Mouse (Mus musculus): Measurements from ENCODE around the gene Ppp1r12b. TPM values are rescaled to one million over a fixed set of nuclear protein-coding genes. Genes with fewer than 3 reads are reported as not detected.

Gene Ppp1r12b
- polyA plus RNA-seq, 1 experiment from 2014 or later, result 6.7 TPM

DNA sequence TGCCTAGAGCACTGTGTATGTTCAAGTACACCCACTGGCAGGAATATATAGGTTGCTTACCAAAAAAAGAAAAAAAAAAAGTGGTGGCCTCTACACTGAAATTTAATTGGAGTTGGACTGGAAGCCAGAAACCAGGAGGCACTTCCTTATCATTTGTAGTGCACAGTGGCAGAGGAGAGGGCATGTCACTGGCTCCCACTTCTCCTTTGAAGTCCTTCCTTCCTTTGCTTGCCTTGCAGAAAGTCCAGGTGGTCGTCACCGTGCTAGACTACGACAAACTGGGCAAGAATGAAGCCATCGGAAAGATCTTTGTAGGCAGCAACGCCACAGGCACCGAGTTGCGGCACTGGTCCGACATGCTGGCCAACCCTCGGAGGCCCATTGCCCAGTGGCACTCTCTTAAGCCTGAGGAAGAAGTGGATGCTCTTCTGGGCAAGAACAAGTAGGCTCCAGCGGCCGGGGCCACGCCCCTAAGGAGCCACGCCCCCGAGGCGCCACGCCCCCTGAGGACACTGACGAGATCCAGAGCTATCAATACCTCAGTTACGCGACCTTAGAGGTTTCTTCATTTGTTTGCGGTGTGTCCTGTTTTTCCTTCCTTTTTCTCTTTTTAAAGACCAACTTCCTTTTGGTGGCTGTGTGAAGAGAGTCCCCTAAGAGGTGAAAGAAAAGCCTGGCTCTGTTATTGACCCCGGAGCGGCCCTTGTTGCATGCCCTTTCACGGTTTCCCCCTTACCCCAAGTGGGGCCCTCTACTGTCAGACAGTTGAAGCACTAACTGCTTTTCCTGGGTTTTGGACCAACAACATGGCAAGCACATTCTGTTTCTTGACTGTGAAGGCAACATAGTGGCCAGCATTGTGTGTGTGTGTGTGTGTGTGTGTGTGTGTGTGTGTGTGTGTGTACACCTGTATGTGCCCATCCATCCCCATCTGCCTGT lies 208.2 kb downstream of the Ppp1r12b start:
- Histone ChIP-seq H3K4me1 (replicated peaks) (peaks cover 8% of the 10 kb centered on the region), H3K36me3 (peaks cover 67% of the 10 kb centered on the region), H3K4me3 (peak overlapping the region; percentile 16), H3K27ac (no peak overlapping the region), H3K27me3 (ENCODE audit: insufficient read depth, poor library complexity, severe bottlenecking) (peaks cover 17% of the 10 kb centered on the region; the same call in 1 of the 2 replicates), H3K9me3 (no peaks in the 10 kb centered on the region)
- 18% methylated on average over 23 of the region's 23 CpGs for WGBS
- DNase-seq (ENCODE audit: low spot score), result peak; percentile 54

DNA sequence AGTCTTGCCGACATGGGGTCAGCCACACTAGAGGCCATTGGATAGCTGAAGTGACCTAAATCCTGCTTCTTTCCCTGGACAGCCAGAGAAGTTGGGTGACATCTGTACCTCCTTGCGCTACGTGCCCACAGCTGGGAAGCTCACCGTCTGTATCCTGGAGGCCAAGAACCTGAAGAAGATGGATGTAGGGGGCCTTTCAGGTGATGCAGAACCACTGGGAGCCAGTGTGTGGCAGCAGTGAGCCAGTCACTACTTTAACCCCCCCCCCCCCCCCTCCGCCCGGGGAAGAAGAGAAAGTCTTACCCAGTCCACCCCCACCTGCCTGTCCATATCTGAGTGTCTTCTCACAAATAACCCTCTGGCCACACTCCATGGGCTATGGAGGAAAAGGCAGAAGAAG lies 210.1 kb downstream of the Ppp1r12b start:
- H3K27me3 ChIP-seq (ENCODE audit: insufficient read depth, poor library complexity, severe bottlenecking), result peaks cover 15% of the 10 kb centered on the region; the same call in 1 of the 2 replicates
- 60% methylated on average over 5 of the region's 6 CpGs for WGBS
- DNase-seq (ENCODE audit: low spot score), result peak; percentile 38

DNA sequence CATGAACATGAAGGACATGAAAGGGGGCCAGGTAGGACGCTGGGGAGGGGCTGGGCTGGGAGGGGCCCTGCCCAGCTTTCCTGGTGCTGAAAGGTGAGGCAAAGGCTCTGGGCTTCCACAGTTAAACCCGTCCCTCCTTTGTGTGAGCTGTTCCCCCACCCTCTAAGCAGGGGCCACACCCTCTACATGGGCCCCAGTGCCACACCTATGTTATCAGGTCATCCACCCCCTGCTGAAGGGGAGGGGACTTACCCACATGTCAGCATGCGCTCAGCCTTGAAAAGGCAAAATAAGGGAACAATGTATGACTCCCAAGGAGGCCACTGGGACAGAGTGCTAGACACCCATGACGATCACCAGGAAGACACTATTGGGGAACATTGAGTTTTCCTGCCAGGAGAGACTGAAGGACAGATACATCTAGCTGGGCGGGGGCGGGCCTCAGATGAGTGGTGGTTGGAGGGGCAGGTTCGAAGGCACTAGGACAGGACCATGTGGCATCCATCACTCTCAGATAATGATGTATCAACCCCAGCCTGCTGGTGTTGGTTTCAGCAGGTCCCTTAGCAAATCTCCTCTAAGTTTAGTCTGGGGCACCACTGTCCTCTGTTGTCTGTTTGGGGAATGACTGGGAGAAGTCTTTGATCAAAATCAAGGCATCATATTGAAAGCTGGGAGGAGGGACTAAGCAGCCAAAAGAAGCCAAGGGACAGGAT lies 213.6 kb downstream of the Ppp1r12b start:
- Histone ChIP-seq H3K4me3 (no peak overlapping the region), H3K4me1 (replicated peaks) (peaks cover 8% of the 10 kb centered on the region; the same call in 1 of the 2 replicates), H3K27ac (0 out of 2 replicates have a peak overlapping the region, but pooled peaks have one; percentile 64), H3K36me3 (peaks cover 66% of the 10 kb centered on the region), H3K27me3 (ENCODE audit: insufficient read depth, poor library complexity, severe bottlenecking) (0 out of 2 replicates have a peak, but pooled peaks cover 9% of the 10 kb centered on the region), H3K9me3 (no peaks in the 10 kb centered on the region)
- WGBS, result 78% methylated on average over 7 of the region's 7 CpGs
- DNase-seq (ENCODE audit: low spot score), result no peak

More for the DNA sequence above, 210.1 kb downstream of the Ppp1r12b start:
- peaks cover 8% of the 10 kb centered on the region for H3K4me1 ChIP-seq (replicated peaks)
- H3K9me3 ChIP-seq, result no peaks in the 10 kb centered on the region
- no peak overlapping the region for H3K4me3 ChIP-seq
- no peak overlapping the region for H3K27ac ChIP-seq
- peaks cover 86% of the 10 kb centered on the region for H3K36me3 ChIP-seq

DNA sequence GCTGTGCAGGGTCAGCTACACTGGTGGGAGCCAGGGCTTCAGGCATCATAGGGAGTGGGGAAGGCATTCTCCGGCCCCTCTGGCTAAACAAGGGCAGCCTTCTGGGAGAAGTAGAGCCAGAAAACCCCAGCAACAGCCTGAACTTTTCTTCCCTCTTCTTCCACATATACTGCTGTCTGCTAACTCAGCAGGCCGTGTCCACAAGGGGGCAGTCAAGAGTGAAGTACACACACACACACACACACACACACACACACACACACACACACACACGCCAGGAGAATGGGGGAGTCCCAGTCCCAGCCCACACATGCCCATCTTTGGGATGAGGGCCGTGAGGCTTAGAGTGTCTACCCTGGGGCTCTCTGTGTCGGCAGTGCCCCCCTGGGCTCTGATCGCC lies 214.3 kb downstream of the Ppp1r12b start:
- Histone ChIP-seq H3K27me3 (ENCODE audit: insufficient read depth, poor library complexity, severe bottlenecking) (peaks cover 7% of the 10 kb centered on the region; the same call in 1 of the 2 replicates), H3K4me3 (no peak overlapping the region), H3K27ac (peak overlapping the region; percentile 64; the same call in 1 of the 2 replicates), H3K9me3 (no peaks in the 10 kb centered on the region), H3K4me1 (replicated peaks) (peaks cover 8% of the 10 kb centered on the region; the same call in 1 of the 2 replicates), H3K36me3 (peaks cover 59% of the 10 kb centered on the region)
- peak; percentile 37 for DNase-seq (ENCODE audit: low spot score)
- WGBS, result 78% methylated on average over 6 of the region's 6 CpGs

DNA sequence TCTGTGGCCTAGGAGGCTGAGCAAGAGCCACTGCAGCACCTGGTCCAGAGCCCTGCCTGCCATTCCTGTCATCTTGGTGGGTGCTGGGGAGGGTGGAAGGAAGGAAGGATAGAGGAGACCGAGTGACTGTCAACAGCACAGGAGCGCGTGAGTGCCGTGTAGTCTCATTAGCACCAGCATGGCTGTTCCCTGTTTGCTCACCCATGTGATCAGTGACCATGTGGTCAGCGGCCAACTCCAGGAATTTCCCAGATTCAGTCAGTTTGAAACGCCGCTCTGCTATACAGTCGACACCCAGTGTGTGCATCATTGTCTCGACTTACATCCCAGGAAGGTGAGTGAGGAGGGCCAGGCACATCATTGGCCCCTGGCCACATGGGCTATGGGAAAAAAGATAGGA lies 218.3 kb downstream of the Ppp1r12b start:
- Histone ChIP-seq H3K27me3 (ENCODE audit: insufficient read depth, poor library complexity, severe bottlenecking) (peaks cover 6% of the 10 kb centered on the region; the same call in 1 of the 2 replicates), H3K4me3 (no peak overlapping the region), H3K27ac (0 out of 2 replicates have a peak overlapping the region, but pooled peaks have one; percentile 53), H3K9me3 (peaks cover 5% of the 10 kb centered on the region; the same call in 1 of the 2 replicates), H3K36me3 (peaks cover 24% of the 10 kb centered on the region), H3K4me1 (replicated peaks) (peaks cover 16% of the 10 kb centered on the region)
- WGBS, result 80% methylated on average over 9 of the region's 9 CpGs
- no peak for DNase-seq (ENCODE audit: low spot score)

GRCm38 (mm10) chr1:134733659-134734058 lies 222.1 kb downstream of the Ppp1r12b start:
- Histone ChIP-seq H3K27ac (no peak overlapping the region), H3K4me3 (no peak overlapping the region), H3K9me3 (peaks cover 5% of the 10 kb centered on the region; the same call in 1 of the 2 replicates), H3K27me3 (ENCODE audit: insufficient read depth, poor library complexity, severe bottlenecking) (peaks cover 6% of the 10 kb centered on the region; the same call in 1 of the 2 replicates), H3K36me3 (peaks cover 13% of the 10 kb centered on the region), H3K4me1 (replicated peaks) (peaks cover 23% of the 10 kb centered on the region)
- 94% methylated on average over 5 of the region's 5 CpGs for WGBS
- DNase-seq (ENCODE audit: low spot score), result no peak

GRCm38 (mm10) chr1:134727256-134727655 lies 228.5 kb downstream of the Ppp1r12b start:
- Histone ChIP-seq H3K9me3 (no peaks in the 10 kb centered on the region), H3K27me3 (ENCODE audit: insufficient read depth, poor library complexity, severe bottlenecking) (no peaks in the 10 kb centered on the region), H3K36me3 (peaks cover 6% of the 10 kb centered on the region), H3K4me3 (no peak overlapping the region), H3K4me1 (replicated peaks) (peaks cover 26% of the 10 kb centered on the region), H3K27ac (no peak overlapping the region)
- 91% methylated on average over 8 of the region's 8 CpGs for WGBS
- no peak for DNase-seq (ENCODE audit: low spot score)

GRCm38 (mm10) chr1:134726480-134726879 lies 229.3 kb downstream of the Ppp1r12b start:
- no peak for DNase-seq (ENCODE audit: low spot score)
- no peaks in the 10 kb centered on the region for H3K9me3 ChIP-seq
- H3K27me3 ChIP-seq (ENCODE audit: insufficient read depth, poor library complexity, severe bottlenecking), result no peaks in the 10 kb centered on the region
- no peak overlapping the region; the same call in 1 of the 2 replicates for H3K27ac ChIP-seq
- peaks cover 26% of the 10 kb centered on the region for H3K4me1 ChIP-seq (replicated peaks)
- 90% methylated on average over 7 of the region's 7 CpGs for whole genome bisulfite sequencing
- no peak overlapping the region for H3K4me3 ChIP-seq
- H3K36me3 ChIP-seq, result no peaks in the 10 kb centered on the region

- no peak overlapping the region for H3K27ac ChIP-seq
- H3K4me3 ChIP-seq, result no peak overlapping the region
- WGBS, result 54% methylated on average over 5 of the region's 5 CpGs
- no peak for DNase-seq (ENCODE audit: low spot score)
- H3K9me3 ChIP-seq, result no peaks in the 10 kb centered on the region
- peaks cover 26% of the 10 kb centered on the region for H3K4me1 ChIP-seq (replicated peaks)
- no peaks in the 10 kb centered on the region for H3K27me3 ChIP-seq (ENCODE audit: insufficient read depth, poor library complexity, severe bottlenecking)
- H3K36me3 ChIP-seq, result 0 out of 2 replicates have a peak, but pooled peaks cover 4% of the 10 kb centered on the region
These were observed 230.5 kb downstream of the Ppp1r12b start for GRCm38 (mm10) chr1:134725276-134725675.

- H3K4me3 ChIP-seq, result no peak overlapping the region
- H3K27ac ChIP-seq, result no peak overlapping the region
- H3K27me3 ChIP-seq (ENCODE audit: insufficient read depth, poor library complexity, severe bottlenecking), result peaks cover 15% of the 10 kb centered on the region
- DNase-seq (ENCODE audit: low spot score), result no peak
- WGBS, result 87% methylated on average over 7 of the region's 7 CpGs
- H3K9me3 ChIP-seq, result no peaks in the 10 kb centered on the region
- peaks cover 29% of the 10 kb centered on the region for H3K4me1 ChIP-seq (replicated peaks)
- 0 out of 2 replicates have a peak, but pooled peaks cover 4% of the 10 kb centered on the region for H3K36me3 ChIP-seq
These were observed 232.9 kb downstream of the Ppp1r12b start for GRCm38 (mm10) chr1:134722891-134723290.

DNA sequence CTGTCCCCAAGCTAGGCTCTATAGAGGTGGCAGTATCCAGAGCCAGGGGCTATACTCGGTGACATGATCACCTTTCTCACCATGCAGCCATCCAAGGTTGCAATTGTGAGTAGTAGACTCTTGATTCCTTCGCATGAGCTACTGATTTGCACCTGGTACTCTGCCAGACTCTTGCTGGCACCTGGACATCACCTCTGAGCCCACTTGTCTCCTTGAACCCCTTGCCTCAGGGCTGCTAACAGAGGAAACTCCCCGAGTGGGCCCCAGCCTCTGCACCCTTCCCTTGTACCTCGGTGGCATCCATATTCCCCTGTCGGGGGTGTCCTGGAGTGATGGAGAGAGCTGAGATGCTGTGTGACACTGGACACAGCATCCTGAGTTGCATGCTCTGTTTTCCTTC lies 234.3 kb downstream of the Ppp1r12b start:
- H3K4me3 ChIP-seq, result no peak overlapping the region
- H3K36me3 ChIP-seq, result 0 out of 2 replicates have a peak, but pooled peaks cover 4% of the 10 kb centered on the region
- H3K9me3 ChIP-seq, result no peaks in the 10 kb centered on the region
- H3K27ac ChIP-seq, result no peak overlapping the region
- no peak for DNase-seq (ENCODE audit: low spot score)
- peaks cover 27% of the 10 kb centered on the region for H3K4me1 ChIP-seq (replicated peaks)
- 87% methylated on average over 5 of the region's 5 CpGs for WGBS
- H3K27me3 ChIP-seq (ENCODE audit: insufficient read depth, poor library complexity, severe bottlenecking), result peaks cover 22% of the 10 kb centered on the region

DNA sequence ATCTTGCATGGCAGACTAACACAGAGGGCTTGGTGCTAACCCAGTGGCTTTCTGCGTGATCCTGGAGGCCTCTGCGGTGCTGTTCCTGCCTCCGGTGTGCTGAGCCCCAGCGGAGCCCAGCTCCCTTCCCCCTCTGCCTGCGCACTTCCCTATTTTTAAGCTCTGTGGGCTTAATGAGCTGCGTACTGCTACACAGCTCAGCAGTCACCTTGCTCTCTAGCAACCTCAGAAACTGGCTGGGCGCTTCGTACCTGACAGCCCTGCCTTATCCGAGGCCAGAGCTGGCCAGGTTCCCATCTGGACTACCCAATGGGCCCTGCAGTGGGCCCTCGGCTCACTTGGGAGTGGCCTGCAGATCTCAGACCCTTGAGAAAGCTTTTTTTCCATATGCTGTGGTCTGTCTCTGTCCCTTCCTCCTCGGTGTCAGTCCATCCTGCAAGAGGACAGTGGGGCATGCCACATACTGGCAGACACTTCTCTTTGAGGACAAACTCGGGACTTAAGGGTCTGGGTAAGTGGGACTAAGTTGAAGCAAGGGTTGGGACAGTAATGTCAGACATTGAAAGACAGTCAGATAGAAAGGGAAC lies 235.9 kb downstream of the Ppp1r12b start:
- no peaks in the 10 kb centered on the region for H3K9me3 ChIP-seq
- H3K27me3 ChIP-seq (ENCODE audit: insufficient read depth, poor library complexity, severe bottlenecking), result peaks cover 37% of the 10 kb centered on the region

More for the DNA sequence above, 235.9 kb downstream of the Ppp1r12b start:
- H3K36me3 ChIP-seq, result peaks cover 14% of the 10 kb centered on the region; the same call in 1 of the 2 replicates
- peak overlapping the region; percentile 77 for H3K27ac ChIP-seq
- WGBS, result 60% methylated on average over 12 of the region's 12 CpGs
- no peak for DNase-seq (ENCODE audit: low spot score)
- peaks cover 36% of the 10 kb centered on the region for H3K4me1 ChIP-seq (replicated peaks)
- H3K4me3 ChIP-seq, result no peak overlapping the region
